8 mouse cellular contexts compared by ENCODE assay signal in genomic region chr2:164822636-164823165, GRCm38 (mm10). TPM values are rescaled to one million over a fixed set of nuclear protein-coding genes. Genes with fewer than 3 reads are reported as not detected.
DNase-seq lines count a peak whose midpoint lies in the region; ATAC-seq lines count a peak whose summit lies in the region.

Zswim1 (plus strand) TSS chr2:164822686.

- peak; percentile 99 for DNase-seq in adipocyte (ENCODE audit: low spot score)
- peak; percentile 99 for DNase-seq in embryo, embryonic 10 days (ENCODE audit: low spot score)
- peak; percentile 100 for DNase-seq in gastrocnemius, postnatal 10 days
- DNase-seq in induced T-regulatory cell, adult 2 months (ENCODE audit: low read depth) = peak; percentile 99
- peak; percentile 97 to 100 for DNase-seq in left cerebral cortex, adult 9 months (ENCODE audit: low spot score in 2 of 2)
- peak; percentile 99 for DNase-seq in right cerebral cortex, postnatal 14 days
- DNase-seq in urinary bladder, postnatal 36 days (ENCODE audit: low spot score in 2 of 2) = peak; percentile 100

- peak; percentile 98 for ATAC-seq in megakaryocyte progenitor cell, adult 5-6 weeks (replicated peaks; ENCODE audit: poor library complexity)

RNA-seq across cellular contexts. Expression of gene Zswim1, which starts in this region (rescaled TPM):
- 1 to 10 TPM; 3.5 to 4.5 TPM for total RNA-seq in gastrocnemius, postnatal 10 days (2021)
- 6.3 and 9.0 TPM in 2 replicates for total RNA-seq in megakaryocyte progenitor cell, adult 5-6 weeks (2015)
- 3.1 and 4.4 TPM in 2 replicates for total RNA-seq in megakaryocyte progenitor cell, adult 5-6 weeks (2017)

Comparison
In these comparisons a context has a peak if more than half of its experiments do, and no peak if none do; other contexts are left out.
1. Peak in every context shown above with its lines: DNase-seq and ATAC-seq.